Mouse (Mus musculus): Measurements from ENCODE around the gene Olfr351.

GRCm38 (mm10) chr2:36892836-36893235 lies 30.4 kb upstream of the Olfr351 start, which contains the start of gene Olfr353:
- no peak for TF ChIP-seq CTCF (conservative IDR thresholded peaks at IDR 0.05; ENCODE audit: low read length)
- no peak for TF ChIP-seq NANOG (IDR thresholded peaks at IDR 0.05; ENCODE audit: borderline replicate concordance, low read length)
- no peak for TF ChIP-seq POU5F1 (IDR thresholded peaks at IDR 0.05; ENCODE audit: borderline replicate concordance, low read length)
